Mouse (Mus musculus) kidney, adult 11 months (tissue): ENCODE results near the gene Tfpi.
A peak's percentile ranks its signal among the peaks of the same experiment; 100 is the strongest.
"Not testable (repeated sequence)": the region's sequence is repeated elsewhere in the genome, so short reads cannot be mapped to it uniquely, and the experiment has no call there.

Source experiments
- DNase-seq: peaks from one replicate; pipeline ENCODE4 v3.0.0; 2022

Tfpi gene

DNA sequence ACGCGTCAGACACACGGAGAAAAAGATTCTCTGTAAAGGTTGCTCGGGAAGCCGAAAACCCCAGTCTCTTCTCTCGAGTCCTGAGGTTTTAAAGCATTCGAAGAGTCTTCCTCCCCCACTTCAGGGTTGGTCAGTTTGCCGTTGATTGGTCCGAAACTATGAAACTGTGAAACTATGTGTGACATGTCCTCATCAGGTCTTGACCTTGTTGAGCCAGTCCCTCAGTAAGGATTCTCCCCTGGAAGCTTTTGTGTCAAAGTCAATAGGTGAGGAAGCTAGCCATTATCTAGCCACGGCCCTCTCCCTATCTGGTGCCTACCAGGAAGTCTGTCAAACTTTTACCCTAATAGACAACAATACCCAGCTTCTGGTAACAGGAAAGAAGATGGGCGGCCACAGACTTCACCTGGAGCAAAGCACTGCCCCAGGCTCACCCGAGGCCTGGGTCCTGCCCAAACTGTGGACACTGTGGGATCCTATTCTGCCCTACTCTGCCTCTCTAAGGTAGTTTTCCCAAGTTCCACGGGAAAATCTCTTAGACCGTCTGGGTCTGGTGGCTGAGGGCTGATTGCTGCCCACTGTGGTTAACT is 2.5 kb downstream of the Tfpi start:
- no peak for DNase-seq

DNA sequence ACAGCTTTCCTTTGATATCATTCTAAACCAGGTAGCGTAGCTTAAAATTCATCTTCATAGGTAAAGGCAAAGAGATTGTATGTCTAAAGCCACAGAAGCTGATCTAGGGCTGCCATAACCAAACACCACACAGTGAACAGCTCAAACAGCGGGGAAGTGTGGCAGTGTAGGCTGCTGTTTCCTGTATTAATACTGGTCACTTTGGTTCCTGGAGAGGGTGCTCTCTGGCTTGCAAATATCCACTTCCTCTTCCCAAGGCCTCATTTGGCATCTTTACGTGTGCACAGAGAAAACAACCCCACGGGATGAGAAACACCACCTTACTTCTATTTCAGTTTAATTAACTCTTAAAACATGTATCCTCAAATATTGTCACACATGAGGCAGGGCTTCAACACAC is 9.2 kb downstream of the Tfpi start:
- no peak for DNase-seq

- no peak for DNase-seq
These were observed 11.6 kb downstream of the Tfpi start for GRCm38 (mm10) chr2:84464956-84465355.

DNA sequence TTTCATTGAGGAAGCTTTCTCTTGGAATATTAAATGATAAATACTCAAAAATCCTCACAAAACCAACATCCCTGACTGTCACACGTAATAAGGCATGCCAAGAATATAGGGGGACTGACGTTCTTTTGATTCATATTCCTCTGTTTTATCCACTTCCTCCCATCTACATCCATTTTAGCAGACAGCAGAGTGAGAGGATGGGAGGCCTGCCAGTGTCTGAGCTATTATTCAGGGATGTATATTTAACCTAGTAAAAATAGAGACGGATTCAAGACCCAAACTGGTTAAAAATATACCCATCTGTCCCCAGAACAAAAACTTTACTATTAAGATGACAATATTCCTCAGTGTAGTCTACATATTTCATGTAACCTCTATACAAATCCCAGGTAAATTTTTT is 14.2 kb downstream of the Tfpi start:
- no peak for DNase-seq

DNA sequence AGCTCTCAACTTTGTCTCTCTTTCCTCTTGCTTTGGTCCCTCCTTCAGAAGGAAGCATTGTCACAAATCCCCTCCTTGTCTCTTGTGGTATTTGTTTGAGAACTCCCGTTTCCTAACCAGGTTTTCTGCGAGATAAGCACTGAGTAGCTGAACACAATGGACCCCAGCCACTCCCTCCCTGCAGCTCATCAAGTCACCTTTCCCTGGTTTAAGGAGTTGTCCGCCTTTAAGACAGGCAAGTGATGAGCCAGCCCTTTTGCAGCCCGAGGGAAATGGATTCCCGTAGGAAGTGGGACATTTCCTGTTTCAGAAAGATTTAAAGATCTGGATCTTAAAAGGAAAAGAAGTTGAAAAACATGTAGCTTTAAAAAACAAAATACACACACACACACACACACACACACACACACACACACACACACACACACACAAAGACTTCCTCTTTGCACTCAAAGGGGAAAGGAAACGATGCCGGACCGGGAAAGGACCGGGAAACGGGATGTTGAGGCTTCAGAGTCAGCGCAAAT is 16.9 kb downstream of the Tfpi start:
- DNase-seq, result no peak

DNA sequence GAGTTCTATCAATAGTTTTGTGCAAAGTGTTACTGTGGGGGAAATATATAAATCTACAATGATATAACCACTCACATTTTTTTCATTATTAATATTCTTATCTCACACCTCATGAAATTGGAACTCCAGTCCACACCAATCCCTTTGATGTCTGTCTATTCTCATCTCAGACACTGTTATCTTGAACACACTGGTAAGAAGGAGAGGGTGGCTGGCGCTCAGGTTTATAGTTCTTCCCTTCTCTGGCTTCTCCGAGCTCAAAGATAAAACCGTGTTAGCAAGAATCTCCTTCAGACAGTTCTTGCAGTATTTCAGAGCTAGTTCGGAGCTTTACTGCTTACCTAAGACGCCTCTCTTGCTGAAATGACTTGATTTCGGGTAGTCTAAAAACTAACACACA is 19.4 kb downstream of the Tfpi start:
- DNase-seq, result no peak

DNA sequence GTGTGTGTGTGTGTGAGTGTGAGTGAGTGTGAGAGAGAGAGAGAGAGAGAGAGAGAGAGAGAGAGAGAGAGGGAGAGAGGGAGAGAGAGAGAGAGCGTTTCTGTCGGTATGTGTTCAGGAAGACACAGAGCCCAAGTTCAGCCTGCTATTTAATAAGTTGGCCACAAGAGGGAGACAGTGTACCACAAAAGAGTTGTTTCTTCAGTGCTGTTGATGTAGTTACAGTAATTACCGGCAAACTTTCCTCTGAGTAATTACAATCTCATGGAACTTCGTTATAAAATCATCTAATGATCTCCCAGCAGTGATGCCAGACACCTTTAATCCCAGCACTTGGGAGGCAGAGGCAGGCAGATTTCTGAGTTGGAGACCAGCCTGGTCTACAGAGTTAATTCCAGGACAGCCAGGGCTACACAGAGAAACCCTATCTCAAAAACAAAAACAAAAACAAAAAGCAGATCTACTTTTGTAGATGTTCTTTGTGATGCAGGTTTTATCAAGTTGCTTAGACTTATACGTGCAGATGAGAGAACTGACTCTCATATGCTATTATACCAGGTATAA is 21.3 kb downstream of the Tfpi start:
- DNase-seq, result peak; percentile 35

DNA sequence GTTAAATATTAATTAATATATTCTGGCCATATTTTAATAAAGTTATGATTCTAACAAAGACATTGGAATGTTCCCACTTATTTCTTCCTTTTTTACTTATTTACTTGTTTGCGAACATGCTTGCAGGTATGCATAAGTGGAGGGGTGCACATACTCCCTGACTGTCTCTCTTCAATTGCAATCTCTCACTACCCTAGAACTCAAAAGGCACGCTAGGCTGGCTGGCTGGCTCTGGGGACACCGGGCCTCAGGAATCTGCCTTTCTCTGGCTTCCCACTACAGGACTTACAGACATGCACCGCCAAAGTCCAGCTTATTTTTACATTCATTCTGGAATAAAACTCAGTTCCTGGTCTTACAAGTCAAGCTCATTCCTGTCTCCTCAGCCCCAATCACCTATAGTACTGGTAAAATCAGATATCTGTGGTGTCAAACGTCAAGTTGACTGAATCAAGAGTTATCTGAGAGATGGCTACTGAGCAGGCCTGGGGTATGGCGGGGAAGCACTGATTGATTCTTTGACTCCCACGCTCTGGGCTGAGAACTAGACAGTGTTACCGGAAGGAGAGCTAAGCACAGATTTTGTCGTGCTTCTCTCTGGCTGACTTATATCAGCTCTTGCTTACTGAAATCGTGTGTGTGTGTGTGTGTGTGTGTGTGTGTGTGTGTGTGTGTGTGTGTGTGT is 21.9 kb downstream of the Tfpi start:
- no peak for DNase-seq

- DNase-seq, result no peak
These were observed 22.5 kb downstream of the Tfpi start for GRCm38 (mm10) chr2:84454051-84454450.

DNA sequence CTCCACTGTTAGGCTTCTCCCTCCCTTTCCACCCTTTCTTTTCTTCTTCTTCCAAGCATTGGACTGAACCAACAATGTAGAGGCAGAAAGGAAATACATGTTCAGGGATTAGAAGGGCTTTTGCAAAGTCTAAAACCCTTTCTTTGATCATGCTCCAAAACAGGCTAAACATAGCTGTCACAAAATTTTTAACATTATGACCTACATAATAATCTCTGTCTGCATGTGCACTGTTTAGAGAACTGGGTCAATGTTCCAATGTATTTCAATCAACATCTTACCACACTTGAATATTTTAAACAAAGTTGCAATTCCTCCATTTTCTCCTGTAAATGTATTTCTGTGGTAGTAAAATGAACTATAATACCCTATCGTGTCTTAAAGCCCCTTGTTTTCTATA is 31.1 kb downstream of the Tfpi start:
- no peak for DNase-seq

DNA sequence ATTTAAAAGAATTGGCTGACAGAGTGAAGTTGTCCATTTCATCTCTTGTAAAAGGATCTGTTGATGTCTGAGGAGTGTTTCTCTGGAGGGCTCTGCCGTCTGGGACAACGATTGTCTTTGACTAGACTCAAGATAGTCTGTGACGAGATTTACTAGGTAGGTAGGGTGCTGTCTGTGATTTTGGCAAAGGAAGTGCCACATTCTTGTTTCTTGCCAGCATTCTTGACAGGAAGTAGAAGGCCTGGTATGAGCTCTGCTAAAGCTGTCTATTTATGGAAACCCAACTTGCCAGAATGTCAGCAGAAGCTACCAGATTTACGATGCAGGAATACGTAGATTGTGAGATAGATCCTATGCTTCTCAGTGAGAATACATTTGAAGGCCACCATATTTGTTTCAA is 34.6 kb downstream of the Tfpi start:
- no peak for DNase-seq

- DNase-seq, result no peak
These were observed 46.9 kb downstream of the Tfpi start for GRCm38 (mm10) chr2:84429724-84430123.

- no peak for DNase-seq
These were observed 47.7 kb downstream of the Tfpi start for GRCm38 (mm10) chr2:84428836-84429235.

DNA sequence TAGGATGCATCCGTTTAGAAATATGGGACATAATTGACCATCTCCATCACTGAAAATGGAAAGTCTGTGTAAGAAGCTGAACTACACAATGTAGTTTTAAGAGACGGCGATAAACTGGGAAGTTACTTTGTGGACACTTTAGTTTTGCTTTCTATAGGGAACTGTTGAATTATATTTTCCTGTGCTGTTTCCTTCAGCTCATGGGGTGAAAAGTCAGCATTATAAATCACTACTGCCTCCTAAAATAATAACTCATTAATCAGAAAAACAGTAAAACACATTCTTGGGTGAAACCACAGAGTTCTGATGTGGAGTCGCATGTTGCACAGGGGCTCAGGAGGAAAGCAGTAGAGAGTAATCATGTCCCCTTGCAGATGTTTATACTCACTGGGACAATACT is 50.0 kb downstream of the Tfpi start:
- DNase-seq, result no peak

GRCm38 (mm10) chr2:84425138-84425537 is 51.4 kb downstream of the Tfpi start, which contains the start of gene Calcrl:
Gene Calcrl (minus strand): TSS chr2:84425411.
- DNase-seq, result peak; percentile 81

DNA sequence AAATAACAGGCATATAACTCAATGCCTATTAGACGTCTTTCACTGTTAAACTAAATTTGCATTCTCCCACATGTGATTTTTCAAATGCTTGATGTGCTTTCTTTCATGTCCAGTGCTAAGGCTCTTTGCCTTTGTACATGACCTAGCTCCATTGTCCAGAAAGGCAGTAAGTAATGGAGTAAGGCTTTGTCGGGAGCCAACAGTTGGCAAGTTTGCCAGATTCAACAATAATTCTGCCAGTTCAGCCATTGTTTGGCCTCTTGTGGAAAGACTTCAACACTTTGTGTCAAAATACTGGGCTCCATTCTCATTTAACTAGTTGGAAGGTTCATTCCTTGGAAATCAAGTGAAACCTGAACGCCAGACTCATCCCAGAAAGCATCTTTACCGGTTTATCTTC is 60.1 kb downstream of the Tfpi start:
- DNase-seq, result no peak

GRCm38 (mm10) chr2:84409796-84410592 is 66.6 kb downstream of the Tfpi start:
- DNase-seq, result no peak

GRCm38 (mm10) chr2:84404834-84405233 is 71.7 kb downstream of the Tfpi start:
- no peak for DNase-seq

DNA sequence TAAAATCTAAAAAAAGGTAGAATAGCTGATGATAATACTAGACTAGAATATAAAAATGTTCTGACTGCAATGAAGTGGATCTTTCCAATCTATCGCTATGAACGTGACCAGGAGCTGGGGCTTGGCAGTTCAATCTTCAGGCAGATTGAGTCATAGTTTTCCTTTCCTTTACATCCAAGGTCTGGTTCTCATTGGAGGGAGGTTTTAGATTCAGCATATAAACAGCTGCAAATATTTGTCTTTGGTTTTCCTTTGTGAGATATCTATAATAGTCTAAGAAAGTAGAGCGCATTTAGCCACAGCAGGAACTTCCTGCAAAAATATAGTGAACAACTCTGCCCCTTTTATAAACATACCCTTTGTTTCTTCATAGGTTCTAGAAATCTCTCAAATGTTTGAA is 73.9 kb downstream of the Tfpi start:
- DNase-seq, result no peak

DNA sequence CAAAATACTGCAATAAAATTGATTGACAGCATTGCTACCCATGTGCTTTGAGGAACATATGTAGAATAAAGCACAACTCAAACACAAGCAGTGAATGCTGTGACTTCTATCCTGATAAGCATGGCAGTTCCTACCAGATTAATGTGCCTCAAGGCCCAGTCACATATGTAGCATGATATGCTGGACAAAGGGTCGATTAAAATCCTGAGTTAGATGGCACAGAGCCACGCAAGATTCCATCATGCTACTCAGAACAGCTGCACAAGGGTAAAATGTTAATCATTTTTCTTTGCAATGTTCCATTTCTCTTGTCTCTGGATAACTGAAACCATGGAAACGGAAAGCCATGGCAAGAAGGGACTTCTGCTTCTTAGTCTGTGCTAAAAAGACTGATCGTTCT is 80.0 kb downstream of the Tfpi start:
- no peak for DNase-seq

GRCm38 (mm10) chr2:84393236-84393635 is 83.3 kb downstream of the Tfpi start:
- DNase-seq, result no peak

DNA sequence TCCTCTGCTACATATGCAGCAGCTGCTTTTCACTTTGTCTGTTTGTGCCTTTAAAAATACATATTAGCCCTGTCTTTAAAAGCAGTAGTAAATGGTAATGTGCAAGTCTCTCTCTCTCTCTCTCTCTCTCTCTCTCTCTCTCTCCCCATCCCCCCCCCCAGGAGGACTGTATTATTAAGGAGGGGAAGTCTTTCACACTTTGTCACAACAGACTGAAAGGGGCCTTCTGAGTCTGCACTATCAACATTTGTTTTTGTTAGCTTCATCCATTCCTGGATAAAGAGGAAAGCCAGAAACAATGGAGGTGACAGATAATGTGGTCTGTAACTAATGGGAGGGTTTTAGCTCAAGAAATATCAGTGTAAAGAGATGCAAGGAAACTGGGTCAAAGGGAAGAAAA is 87.5 kb downstream of the Tfpi start:
- DNase-seq, result no peak

- not testable (repeated sequence) for DNase-seq
These were observed 88.0 kb downstream of the Tfpi start for GRCm38 (mm10) chr2:84388537-84388936.

GRCm38 (mm10) chr2:84388023-84388416 is 88.6 kb downstream of the Tfpi start:
- no peak for DNase-seq
